Mouse (Mus musculus) liver, postnatal 0 days (tissue): Measurements from ENCODE around the gene Gpank1. TPM values are rescaled to one million over a fixed set of nuclear protein-coding genes. Genes with fewer than 3 reads are reported as not detected.

Source experiments
- ATAC-seq: fragments of 200-750 bp; cut with Nextera tagmentation; 2 replicates; pipeline ENCODE4 v1.8.0; 2017; ENCODE audit warnings: mild to moderate bottlenecking, moderate library complexity
- DNase-seq: peaks from one replicate; pipeline ENCODE4 v3.0.0-alpha.2; 2016
- H3K27ac ChIP-seq: fragments of 300-500 bp; sonication (generic); 2 replicates; pipeline ENCODE4 v1.5.1; 2014; ENCODE audit warnings: antibody characterized with exemption, moderate library complexity, mild to moderate bottlenecking, low read depth
- H3K27me3 ChIP-seq: fragments of 300-500 bp; sonication (generic); 2 replicates; pipeline ENCODE4 v1.6.1; 2014; ENCODE audit warnings: low read length, control low read depth, mixed read lengths; ENCODE audit not compliant: insufficient read depth
- H3K36me3 ChIP-seq: fragments of 300-500 bp; sonication (generic); replicated peaks from 2 replicates; pipeline ENCODE4 v1.6.1; 2014; ENCODE audit warnings: mild to moderate bottlenecking, control low read depth, low read length, moderate library complexity, mixed read lengths; ENCODE audit not compliant: insufficient read depth
- H3K4me1 ChIP-seq: fragments of 300-500 bp; sonication (generic); 2 replicates; pipeline ENCODE4 v1.6.1; 2014; ENCODE audit warnings: antibody characterized with exemption, mild to moderate bottlenecking, control low read depth; ENCODE audit not compliant: insufficient read depth
- H3K4me2 ChIP-seq: fragments of 300-500 bp; sonication (generic); 2 replicates; pipeline ENCODE4 v1.6.1; 2014; ENCODE audit warnings: low read depth, mild to moderate bottlenecking, low read length, moderate library complexity, mixed read lengths
- H3K4me3 ChIP-seq: fragments of 300-500 bp; sonication (generic); 2 replicates; pipeline ENCODE4 v1.5.1; 2014; ENCODE audit warnings: low read depth, low read length
- H3K9ac ChIP-seq: fragments of 300-500 bp; sonication (generic); replicated peaks from 2 replicates; pipeline ENCODE4 v1.6.1; 2014; ENCODE audit warnings: mild to moderate bottlenecking, moderate library complexity
- H3K9me3 ChIP-seq: fragments of 300-500 bp; sonication (generic); 2 replicates; pipeline ENCODE4 v1.6.1; 2016; ENCODE audit warnings: mild to moderate bottlenecking, control low read depth, low read length, mixed read lengths
- CTCF ChIP-seq: sonication (generic); IDR thresholded peaks from 2 replicates; pipeline ENCODE4 v1.5.1; 2016; ENCODE audit warnings: antibody characterized with exemption, low read depth
- EP300 ChIP-seq: IDR thresholded peaks from 2 replicates; pipeline ENCODE4 v1.6.1; 2016; ENCODE audit warnings: antibody characterized with exemption, low read depth, mild to moderate bottlenecking
- WGBS: fragments of 180-500 bp; shearing (Covaris S2); extraction: QIAGEN DNeasy Blood & Tissue Kit; methylation state at CpG from one replicate; pipeline ENCODE4 v1.1.7; 2014; ENCODE audit not compliant: insufficient replicate concordance; 5-methylcytosine and 5-hydroxymethylcytosine counted together
- polyA plus RNA-seq: library from polyadenylated mRNA; unstranded; fragments of >200 nt; fragmentation: Nextera tagmentation; extraction: Ambion mirVana; gene quantifications from 2 replicates; pipeline ENCODE4 v1.2.1, GENCODE M21; 2015

The Gpank1 gene
- polyA plus RNA-seq, 1 experiment from 2014 or later, result 9.6 TPM

DNA sequence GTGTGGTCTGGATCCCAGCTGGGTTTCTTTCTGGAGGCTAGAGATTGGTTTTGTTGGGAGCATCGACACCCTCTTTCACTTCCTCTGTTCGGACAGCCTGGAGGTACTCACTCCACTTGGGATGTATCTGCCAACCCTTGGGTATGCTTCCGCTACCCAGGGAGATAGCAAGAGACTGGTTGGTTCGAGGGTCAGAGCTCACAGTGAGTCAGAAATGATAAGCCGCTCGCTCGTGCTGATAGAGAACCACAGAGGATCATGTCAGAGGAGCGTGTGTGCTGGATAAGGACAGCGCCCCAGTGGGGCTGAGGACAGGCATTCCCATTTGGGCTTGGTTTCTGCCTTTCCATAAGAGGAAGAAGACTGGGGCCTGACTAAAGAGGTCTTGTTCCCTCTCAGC is 41.5 kb upstream of the Gpank1 start:
- peak overlapping the region; percentile 50 for H3K27ac ChIP-seq
- H3K4me1 ChIP-seq, result peaks cover 14% of the 10 kb centered on the region
- DNase-seq, result peak; percentile 54
- 0 out of 2 replicates have a peak, but pooled peaks cover 4% of the 10 kb centered on the region for H3K27me3 ChIP-seq
- ATAC-seq, result peak; percentile 85
- WGBS, result 28% methylated on average over 9 of the region's 9 CpGs
- H3K4me3 ChIP-seq, result peak overlapping the region; percentile 17; the same call in 1 of the 2 replicates
- no peaks in the 10 kb centered on the region for H3K9me3 ChIP-seq
- TF ChIP-seq CTCF (peak; percentile 57), EP300 (peak; percentile 88)
- peak overlapping the region; percentile 51 for H3K4me2 ChIP-seq
- H3K9ac ChIP-seq, result peak overlapping the region; percentile 33; the same call in 1 of the 2 replicates
- no peaks in the 10 kb centered on the region for H3K36me3 ChIP-seq

DNA sequence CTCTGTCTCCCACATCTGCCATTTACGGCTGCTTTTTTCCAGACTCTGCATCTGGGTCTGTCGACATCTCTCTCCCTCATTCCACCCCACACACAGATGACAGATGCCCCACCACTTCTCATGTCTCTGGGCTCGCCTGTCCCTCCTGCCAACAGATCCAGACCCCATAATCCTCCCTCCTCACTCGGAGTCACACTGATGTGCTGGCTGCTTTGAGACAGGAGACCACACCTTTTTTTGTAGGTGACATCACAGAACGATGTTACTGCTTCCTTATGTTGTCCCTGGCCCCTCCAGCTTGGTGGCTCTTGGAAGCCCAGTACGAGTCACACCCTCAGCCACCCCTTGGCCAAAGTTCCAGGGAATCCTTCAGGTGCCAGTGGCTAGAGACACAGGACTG is 41.0 kb upstream of the Gpank1 start:
- Histone ChIP-seq H3K27ac (peak overlapping the region; percentile 50), H3K9me3 (no peaks in the 10 kb centered on the region), H3K36me3 (no peaks in the 10 kb centered on the region), H3K27me3 (0 out of 2 replicates have a peak, but pooled peaks cover 4% of the 10 kb centered on the region), H3K4me2 (peak overlapping the region; percentile 51), H3K9ac (peak overlapping the region; percentile 33; the same call in 1 of the 2 replicates), H3K4me3 (peak overlapping the region; percentile 17; the same call in 1 of the 2 replicates), H3K4me1 (peaks cover 14% of the 10 kb centered on the region)
- TF ChIP-seq EP300, result no peak
- TF ChIP-seq CTCF, result no peak
- 32% methylated on average over 6 of the region's 6 CpGs for WGBS
- ATAC-seq, result peak; percentile 48
- DNase-seq, result no peak

DNA sequence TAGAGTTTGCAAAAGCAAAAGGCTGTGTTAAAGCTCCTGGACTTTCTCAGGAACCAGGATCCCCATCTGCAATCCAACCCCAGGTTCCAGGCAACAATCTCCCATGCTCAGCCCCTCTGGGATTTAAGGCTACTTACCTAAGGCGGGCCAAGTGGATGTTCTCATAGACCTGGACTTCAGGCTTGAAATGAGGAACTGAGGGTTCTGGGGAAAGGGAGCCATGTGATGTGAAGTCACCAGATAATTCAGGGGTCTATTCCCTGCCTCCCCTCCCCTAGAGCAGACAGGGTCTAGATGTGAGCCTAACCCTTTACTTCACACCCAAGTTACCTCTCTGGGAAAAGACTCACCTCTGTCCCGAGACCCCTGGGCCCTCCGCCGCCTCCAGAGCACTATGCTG is 40.5 kb upstream of the Gpank1 start:
- WGBS, result 76% methylated on average over 4 of the region's 4 CpGs
- Histone ChIP-seq H3K36me3 (no peaks in the 10 kb centered on the region), H3K9me3 (no peaks in the 10 kb centered on the region), H3K27ac (no peak overlapping the region; the same call in 1 of the 2 replicates), H3K9ac (0 out of 2 replicates have a peak overlapping the region, but pooled peaks have one; percentile 33), H3K27me3 (0 out of 2 replicates have a peak, but pooled peaks cover 4% of the 10 kb centered on the region), H3K4me3 (no peak overlapping the region), H3K4me1 (peaks cover 17% of the 10 kb centered on the region), H3K4me2 (no peak overlapping the region; the same call in 1 of the 2 replicates)
- ATAC-seq (no peak), DNase-seq (no peak)
- TF ChIP-seq EP300 (no peak), CTCF (no peak)

DNA sequence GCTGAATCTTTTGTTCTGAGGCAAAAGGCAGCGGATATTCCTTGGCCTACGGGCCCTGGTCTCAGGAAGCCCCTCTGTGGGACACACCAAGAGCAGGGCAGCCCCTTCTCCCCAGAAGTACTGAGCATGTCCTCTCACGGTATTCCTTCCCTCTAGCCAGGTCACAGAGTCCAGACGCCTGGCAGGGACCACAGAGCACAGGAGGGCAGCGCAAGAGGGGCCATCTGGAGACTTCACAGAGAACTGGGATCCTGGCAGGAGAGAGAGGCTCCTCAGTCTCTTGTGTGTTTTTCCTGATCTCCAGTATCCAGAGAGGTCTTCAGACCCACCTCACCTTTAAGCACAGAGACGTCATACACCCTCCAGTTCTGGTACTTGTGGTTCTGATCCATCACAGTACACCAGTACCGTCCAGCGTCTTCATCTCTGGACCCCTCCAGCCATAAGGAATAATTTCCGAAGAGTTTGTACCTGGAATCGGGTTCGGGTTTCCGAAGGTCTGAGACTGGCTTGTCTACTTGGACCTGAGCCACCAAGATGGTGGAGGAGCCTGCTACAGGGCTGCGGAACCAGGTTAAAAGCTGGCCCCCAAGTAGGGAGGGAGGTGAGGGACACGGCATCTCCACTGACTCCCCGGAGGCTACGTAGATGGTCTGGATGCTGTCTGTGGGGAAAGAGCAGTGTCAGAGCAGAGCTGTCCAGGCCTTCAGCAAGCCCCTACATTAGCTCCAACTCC is 38.2 kb upstream of the Gpank1 start:
- Histone ChIP-seq H3K27ac (no peak overlapping the region), H3K4me2 (no peak overlapping the region), H3K4me3 (no peak overlapping the region), H3K36me3 (no peaks in the 10 kb centered on the region), H3K9me3 (no peaks in the 10 kb centered on the region), H3K27me3 (no peaks in the 10 kb centered on the region), H3K4me1 (peaks cover 18% of the 10 kb centered on the region), H3K9ac (no peak overlapping the region)
- ATAC-seq (no peak), DNase-seq (no peak)
- no peak for TF ChIP-seq CTCF
- no peak for TF ChIP-seq EP300
- WGBS, result 86% methylated on average over 16 of the region's 16 CpGs

DNA sequence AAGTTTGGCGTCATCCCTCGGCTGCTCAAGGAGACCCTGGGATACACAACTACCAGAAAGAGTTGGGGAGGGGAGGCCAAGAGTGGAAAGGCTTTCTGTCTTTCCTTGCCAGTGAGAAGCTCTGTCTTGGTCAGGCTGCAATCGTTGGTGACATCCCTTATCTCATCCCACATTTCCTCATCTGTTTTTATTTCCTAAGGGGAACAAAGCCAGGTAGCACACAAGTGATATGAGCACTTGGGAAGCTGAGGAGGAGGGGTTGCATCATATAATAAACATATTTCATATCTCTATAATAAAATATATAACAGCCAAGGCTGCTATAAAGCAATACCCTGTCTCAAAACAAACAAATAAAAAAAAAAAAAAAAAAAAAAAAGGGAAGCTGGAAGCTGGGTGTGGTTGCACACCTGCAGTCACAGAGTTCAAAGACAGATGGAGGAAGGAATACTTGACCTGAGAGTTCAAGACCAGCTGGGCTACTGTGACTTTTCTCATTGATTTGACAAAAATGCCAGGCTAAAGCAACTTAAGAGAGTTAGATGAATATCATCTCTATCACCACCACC is 37.2 kb upstream of the Gpank1 start:
- H3K27ac ChIP-seq, result no peak overlapping the region
- no peak overlapping the region for H3K4me3 ChIP-seq
- 47% methylated on average over 3 of the region's 3 CpGs for WGBS
- H3K27me3 ChIP-seq, result no peaks in the 10 kb centered on the region
- TF ChIP-seq CTCF (no peak), EP300 (no peak)
- H3K9me3 ChIP-seq, result no peaks in the 10 kb centered on the region
- H3K36me3 ChIP-seq, result no peaks in the 10 kb centered on the region
- no peak overlapping the region for H3K4me2 ChIP-seq
- peaks cover 16% of the 10 kb centered on the region for H3K4me1 ChIP-seq
- no peak overlapping the region for H3K9ac ChIP-seq
- DNase-seq, result no peak
- no peak for ATAC-seq

DNA sequence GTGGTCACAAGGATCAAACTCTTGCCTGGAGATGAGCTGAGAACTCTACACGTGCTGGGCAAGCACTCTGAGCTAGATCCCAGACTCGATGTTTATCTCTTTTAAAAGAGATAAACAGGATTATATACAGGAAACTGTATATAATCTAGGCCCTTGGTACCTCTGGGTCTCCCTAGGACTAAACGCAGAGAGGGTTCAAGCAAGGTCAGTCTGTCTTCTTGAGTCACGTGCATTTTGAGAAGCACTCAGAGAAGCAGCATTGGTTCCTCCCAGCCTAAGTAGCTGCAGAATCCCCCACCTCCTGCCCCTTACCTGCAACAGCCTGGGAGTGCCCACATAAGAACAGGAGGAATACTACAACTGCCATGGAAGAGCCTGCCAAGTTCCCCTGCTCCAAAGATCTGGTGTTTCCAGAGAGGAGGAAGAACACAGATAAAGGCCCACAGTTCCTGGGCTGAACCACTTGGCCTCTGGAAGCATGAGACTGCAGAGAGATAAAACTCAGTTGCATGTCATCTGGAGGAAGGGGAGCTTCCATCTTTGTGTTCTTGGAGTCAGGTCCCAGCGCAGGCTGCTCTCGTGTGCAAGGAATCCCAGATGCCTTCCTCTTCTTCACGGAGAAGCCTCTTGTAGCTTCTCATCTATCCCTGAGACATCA is 35.9 kb upstream of the Gpank1 start, which contains the start of gene Ly6g6f:
Gene Ly6g6f (minus strand): TSS at position 403 of the 658 bp plus-strand sequence.
- no peak for TF ChIP-seq EP300
- TF ChIP-seq CTCF, result no peak
- Histone ChIP-seq H3K4me2 (no peak within 1 kb of the TSS), H3K9ac (no peak within 1 kb of the TSS), H3K36me3 (no peaks in the 10 kb centered on the region), H3K27me3 (no peaks in the 10 kb centered on the region), H3K27ac (no peak within 1 kb of the TSS), H3K9me3 (no peaks in the 10 kb centered on the region), H3K4me3 (no peak within 1 kb of the TSS), H3K4me1 (peaks cover 12% of the 10 kb centered on the region)
- DNase-seq (no peak), ATAC-seq (no peak)
- WGBS, result 49% methylated on average over 7 of the region's 7 CpGs
